Mouse (Mus musculus) ES-Bruce4 (cell line): ENCODE measurements around the gene Uhrf2. TPM values are rescaled to one million over a fixed set of nuclear protein-coding genes. Genes with fewer than 3 reads are reported as not detected.
A peak's percentile ranks its signal among the peaks of the same experiment; 100 is the strongest.

Experiments
- H3K27ac ChIP-seq: 2 replicates; pipeline ENCODE4 v1.5.1; 2012; ENCODE audit warnings: low read length, inconsistent platforms; ENCODE audit not compliant: insufficient read depth
- H3K27me3 ChIP-seq: 2 replicates; pipeline ENCODE4 v1.6.1; 2012; ENCODE audit warnings: mild to moderate bottlenecking, low read length, inconsistent platforms; ENCODE audit not compliant: control insufficient read depth, poor library complexity, insufficient read depth, severe bottlenecking
- H3K36me3 ChIP-seq: 2 replicates; pipeline ENCODE4 v1.6.1; 2012; ENCODE audit warnings: inconsistent platforms, mild to moderate bottlenecking, low read length, moderate library complexity; ENCODE audit not compliant: control insufficient read depth, poor library complexity, insufficient read depth, severe bottlenecking
- H3K4me1 ChIP-seq: one replicate; pipeline ENCODE4 v1.8.1; 2011; ENCODE audit warnings: low read length; ENCODE audit not compliant: control insufficient read depth, insufficient read depth
- H3K4me3 ChIP-seq: 2 replicates; pipeline ENCODE4 v1.5.1; 2011; ENCODE audit warnings: low read depth, mild to moderate bottlenecking, low read length
- H3K9ac ChIP-seq: 2 replicates; pipeline ENCODE4 v1.6.1; 2012; ENCODE audit warnings: low read depth, mild to moderate bottlenecking, inconsistent platforms; ENCODE audit not compliant: poor library complexity, severe bottlenecking
- H3K9me3 ChIP-seq: replicated peaks from 2 replicates; pipeline ENCODE4 v1.6.1; 2012; ENCODE audit warnings: mild to moderate bottlenecking, low read length, inconsistent platforms; ENCODE audit not compliant: control insufficient read depth, poor library complexity, insufficient read depth, severe bottlenecking
- CTCF ChIP-seq: IDR thresholded peaks from one replicate; pipeline ENCODE4 v1.8.1; 2011; ENCODE audit warnings: low read depth, low read length
- EP300 ChIP-seq: IDR thresholded peaks from 2 replicates; pipeline ENCODE4 v1.6.1; 2011; ENCODE audit warnings: low read depth, low read length; ENCODE audit not compliant: insufficient read depth
- POLR2A ChIP-seq: IDR thresholded peaks from one replicate; pipeline ENCODE4 v1.8.1; 2011; ENCODE audit warnings: low read length; ENCODE audit not compliant: insufficient read depth
- polyA plus RNA-seq: library from polyadenylated mRNA; stranded (reverse); fragments of >200 nt; gene quantifications from 2 replicates; pipeline ENCODE4 v1.2.4, GENCODE M21; 2011; ENCODE audit warnings: low read depth; ENCODE audit not compliant: missing spikeins, insufficient read depth, insufficient read length

Uhrf2 gene
- polyA plus RNA-seq, 1 experiment, result 107 TPM

DNA sequence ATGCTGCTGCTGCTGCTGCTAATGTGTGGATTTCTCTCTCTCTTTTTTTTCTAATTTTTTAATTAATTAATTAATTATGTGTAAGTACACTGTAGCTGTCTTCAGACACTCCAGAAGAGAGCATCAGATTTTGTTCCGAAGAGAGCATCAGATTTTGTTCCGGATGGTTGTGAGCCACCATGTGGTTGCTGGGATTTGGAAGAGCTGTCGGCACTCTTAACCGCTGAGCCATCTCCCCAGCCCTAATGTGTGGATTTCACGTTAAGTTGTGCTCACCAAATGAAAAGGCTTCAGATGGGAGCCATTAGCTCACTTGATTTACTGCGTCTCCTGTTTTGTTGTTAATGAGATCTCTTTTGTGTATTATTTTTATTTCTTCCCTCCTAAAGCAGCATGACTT lies 59.9 kb downstream of the Uhrf2 start:
- Histone ChIP-seq H3K9ac (no peak overlapping the region), H3K36me3 (peaks cover 25% of the 10 kb centered on the region), H3K27ac (no peak overlapping the region), H3K27me3 (no peaks in the 10 kb centered on the region), H3K9me3 (peaks cover 3% of the 10 kb centered on the region; the same call in 1 of the 2 replicates), H3K4me1 (no peaks in the 10 kb centered on the region), H3K4me3 (no peak overlapping the region)
- no peak for TF ChIP-seq CTCF
- no peak for TF ChIP-seq POLR2A
- TF ChIP-seq EP300, result no peak

DNA sequence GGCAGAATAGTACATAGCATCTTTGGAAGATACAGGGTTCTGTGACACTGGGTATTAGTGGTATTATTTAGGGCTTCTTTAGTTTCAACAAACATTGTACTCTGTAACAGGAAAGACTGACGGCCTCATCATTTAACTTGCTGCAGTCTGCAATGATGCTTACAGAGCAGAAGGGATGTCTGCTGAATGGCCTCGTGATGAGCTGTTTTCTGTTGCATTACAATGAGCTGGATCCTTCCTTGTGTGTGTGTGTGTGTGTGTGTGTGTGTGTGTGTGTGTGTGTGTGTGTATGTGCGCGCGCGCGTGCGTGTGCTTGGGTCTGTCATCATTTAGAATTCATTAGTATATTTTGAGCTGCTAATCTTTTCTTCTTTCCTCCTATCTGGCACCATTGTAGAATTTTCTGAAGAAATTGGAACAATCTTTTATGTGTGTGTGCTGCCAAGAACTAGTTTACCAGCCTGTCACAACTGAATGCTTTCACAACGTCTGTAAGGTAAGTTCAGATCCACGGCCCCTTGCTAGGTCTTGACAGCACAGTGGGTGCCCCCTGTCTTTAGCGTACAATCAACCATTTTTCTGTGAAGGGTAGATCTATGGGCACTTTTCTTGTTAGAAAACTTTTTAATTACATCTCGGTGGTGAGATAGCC lies 61.5 kb downstream of the Uhrf2 start:
- TF ChIP-seq CTCF, result no peak
- no peak for TF ChIP-seq EP300
- no peak for TF ChIP-seq POLR2A
- no peak overlapping the region for H3K27ac ChIP-seq
- H3K9me3 ChIP-seq, result peaks cover 3% of the 10 kb centered on the region; the same call in 1 of the 2 replicates
- H3K9ac ChIP-seq, result no peak overlapping the region
- no peak overlapping the region for H3K4me3 ChIP-seq
- H3K27me3 ChIP-seq, result no peaks in the 10 kb centered on the region
- no peaks in the 10 kb centered on the region for H3K4me1 ChIP-seq
- peaks cover 26% of the 10 kb centered on the region for H3K36me3 ChIP-seq

DNA sequence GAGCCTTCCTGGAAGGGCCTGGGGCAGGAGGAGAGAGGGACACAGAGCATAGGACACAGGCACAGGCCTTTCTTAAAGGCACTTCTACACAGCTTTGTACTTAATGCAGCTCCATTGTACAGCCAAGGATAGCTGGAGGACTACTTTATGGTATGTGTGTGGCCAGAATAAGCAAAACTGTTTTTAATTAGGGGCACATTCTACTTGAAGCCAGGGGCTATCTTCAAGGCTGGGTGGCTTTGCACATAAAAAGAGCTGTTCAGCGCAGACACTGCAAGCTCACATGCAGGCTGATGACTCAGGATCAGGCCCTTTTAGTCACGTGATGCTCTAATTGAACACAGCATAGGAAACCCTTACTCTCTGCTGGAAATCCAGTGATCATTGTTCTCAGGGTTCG lies 65.9 kb downstream of the Uhrf2 start:
- Histone ChIP-seq H3K36me3 (peaks cover 50% of the 10 kb centered on the region), H3K4me1 (no peaks in the 10 kb centered on the region), H3K27me3 (no peaks in the 10 kb centered on the region), H3K9me3 (no peaks in the 10 kb centered on the region), H3K4me3 (no peak overlapping the region), H3K27ac (peak overlapping the region; percentile 26; the same call in 1 of the 2 replicates), H3K9ac (no peak overlapping the region)
- TF ChIP-seq POLR2A, result no peak
- TF ChIP-seq CTCF, result no peak
- TF ChIP-seq EP300, result 0 out of 2 replicates have a peak, but pooled peaks have one; percentile 54

DNA sequence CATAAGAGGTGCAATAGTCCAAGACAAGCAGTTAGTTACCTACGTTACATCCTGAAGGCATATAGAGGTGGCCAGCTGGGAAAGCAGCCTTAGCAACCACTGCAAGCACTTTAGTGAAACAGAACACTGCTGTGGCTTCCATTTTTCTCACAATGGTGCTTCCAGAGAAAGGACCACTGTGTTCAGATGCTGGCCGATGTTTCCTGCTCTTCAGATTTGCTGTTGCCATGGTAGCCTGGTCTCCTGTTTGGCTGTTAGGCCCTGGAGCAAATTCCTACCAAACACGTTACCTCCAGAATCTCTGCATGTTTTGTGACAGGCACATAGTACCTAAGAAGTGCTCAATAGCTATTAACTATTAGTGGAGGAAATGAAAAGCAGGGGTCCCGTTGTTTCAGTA lies 66.7 kb downstream of the Uhrf2 start:
- Histone ChIP-seq H3K4me1 (no peaks in the 10 kb centered on the region), H3K9me3 (no peaks in the 10 kb centered on the region), H3K4me3 (no peak overlapping the region), H3K9ac (no peak overlapping the region), H3K36me3 (peaks cover 49% of the 10 kb centered on the region), H3K27me3 (no peaks in the 10 kb centered on the region), H3K27ac (0 out of 2 replicates have a peak overlapping the region, but pooled peaks have one; percentile 25)
- TF ChIP-seq POLR2A (no peak), CTCF (no peak), EP300 (no peak)

DNA sequence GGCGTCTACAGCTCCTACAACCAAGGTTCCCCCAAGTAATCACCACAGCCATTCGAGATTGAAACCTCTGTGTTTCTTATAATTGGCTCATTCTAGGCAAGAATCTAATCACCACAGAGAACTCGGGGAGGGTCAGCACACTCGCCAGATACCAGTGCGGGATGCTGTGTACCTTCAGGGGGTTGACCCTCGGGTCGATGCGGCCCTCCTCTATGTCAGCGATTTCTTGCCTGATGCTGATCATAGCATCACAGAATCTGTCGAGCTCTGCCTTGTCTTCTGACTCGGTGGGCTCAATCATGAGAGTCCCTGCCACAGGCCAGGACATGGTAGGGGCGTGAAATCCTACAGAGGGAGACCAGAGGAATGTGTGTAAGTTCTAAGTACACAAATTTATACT lies 70.3 kb downstream of the Uhrf2 start:
- Histone ChIP-seq H3K4me3 (no peak overlapping the region), H3K9ac (no peak overlapping the region), H3K36me3 (peaks cover 57% of the 10 kb centered on the region), H3K4me1 (no peaks in the 10 kb centered on the region), H3K27ac (no peak overlapping the region), H3K9me3 (no peaks in the 10 kb centered on the region), H3K27me3 (no peaks in the 10 kb centered on the region)
- TF ChIP-seq CTCF (no peak), EP300 (no peak), POLR2A (no peak)

DNA sequence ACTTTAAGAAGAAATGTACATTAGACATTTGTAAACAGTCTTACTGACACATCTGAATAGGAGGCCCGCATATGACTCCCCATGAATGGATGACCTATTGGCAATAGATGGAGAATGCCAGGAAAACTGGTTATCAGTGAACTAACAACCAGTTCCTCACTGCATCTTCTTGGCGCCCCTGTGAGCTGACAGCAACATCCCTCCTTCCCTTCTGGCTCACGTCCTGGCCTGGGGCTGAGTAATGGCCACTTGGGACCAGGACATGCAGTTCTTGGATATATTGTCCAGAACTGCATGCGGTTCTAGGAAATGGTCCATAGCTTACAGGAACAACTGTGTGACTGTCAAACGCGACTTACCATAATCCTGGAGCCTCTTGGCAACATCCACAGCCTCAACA lies 72.3 kb downstream of the Uhrf2 start:
- H3K27ac ChIP-seq, result no peak overlapping the region
- peaks cover 62% of the 10 kb centered on the region for H3K36me3 ChIP-seq
- H3K9ac ChIP-seq, result no peak overlapping the region
- TF ChIP-seq EP300 (no peak), CTCF (no peak), POLR2A (no peak)
- H3K4me1 ChIP-seq, result no peaks in the 10 kb centered on the region
- H3K27me3 ChIP-seq, result no peaks in the 10 kb centered on the region
- H3K4me3 ChIP-seq, result no peak overlapping the region
- H3K9me3 ChIP-seq, result no peaks in the 10 kb centered on the region
